Mouse (Mus musculus): Measurements from ENCODE around the gene Tenm4.

GRCm38 (mm10) chr7:96466761-96467160 lies 295.7 kb downstream of the Tenm4 start:
- no peak for TF ChIP-seq CTCF (IDR thresholded peaks at IDR 0.05; ENCODE audit: low read depth)
- TF ChIP-seq EP300 (IDR thresholded peaks at IDR 0.05; ENCODE audit: low read depth), result no peak

All from liver, postnatal 0 days (tissue).